Mouse (Mus musculus) adipose tissue, adult 10 weeks (tissue): ENCODE measurements around the gene Ect2. TPM values are rescaled to one million over a fixed set of nuclear protein-coding genes. Genes with fewer than 3 reads are reported as not detected.

Source experiments
- polyA plus RNA-seq: library from polyadenylated mRNA; stranded (reverse); fragments of 350-450 nt; fragmentation: Illumina TruSeq; extraction: RNeasy Lipid Tissue Mini Kit (QIAGEN cat#74804); gene quantifications from one replicate; pipeline ENCODE4 v1.2.3, GENCODE M21; 2014; ENCODE audit warnings: low read depth, low replicate concordance

Ect2 gene
- polyA plus RNA-seq = 1.7 TPM

DNA sequence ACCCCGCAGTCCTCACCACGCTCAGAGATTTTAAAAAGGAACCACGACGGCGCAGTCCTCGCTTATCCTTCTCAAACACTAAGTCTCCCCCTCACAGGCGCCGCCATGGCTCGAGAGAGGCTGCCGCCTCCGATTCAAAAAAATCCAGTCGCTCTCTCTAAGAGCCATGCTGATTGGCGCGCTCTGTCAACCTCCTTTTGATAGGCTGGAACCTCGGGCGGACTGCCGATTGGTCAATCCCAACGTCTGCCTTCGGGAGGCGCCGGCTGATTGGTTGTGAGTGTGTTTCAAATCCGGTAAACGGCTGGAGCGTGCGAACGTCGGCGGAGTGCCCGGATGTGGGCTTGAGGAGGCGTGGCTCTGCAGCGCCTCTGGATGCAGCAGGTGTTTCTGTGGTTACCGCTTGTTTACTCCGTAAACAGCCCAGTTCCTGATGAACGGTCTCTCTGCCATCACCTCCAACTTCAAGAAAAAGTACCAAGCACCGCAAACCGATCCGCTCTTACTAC, at the start of gene Ect2:
Gene Ect2 (minus strand): TSS at position 178 of the 509 bp plus-strand sequence.

GRCm38 (mm10) chr3:27182733-27183600, 29.3 kb upstream of the Ect2 start, which contains the start of gene Nceh1:
Gene Nceh1, plus strand, starts transcription at chr3:27182965.

Other genes with a start within 250 kb of the Ect2 start
- 5.6 TPM for gene Nceh1, start 29.1 kb upstream of the Ect2 start, polyA plus RNA-seq
- 5.0 TPM for gene Tnfsf10, start 163.2 kb upstream of the Ect2 start, polyA plus RNA-seq
- not detected for gene Ghsr, start 217.5 kb upstream of the Ect2 start, polyA plus RNA-seq